In the genomic region with DNA sequence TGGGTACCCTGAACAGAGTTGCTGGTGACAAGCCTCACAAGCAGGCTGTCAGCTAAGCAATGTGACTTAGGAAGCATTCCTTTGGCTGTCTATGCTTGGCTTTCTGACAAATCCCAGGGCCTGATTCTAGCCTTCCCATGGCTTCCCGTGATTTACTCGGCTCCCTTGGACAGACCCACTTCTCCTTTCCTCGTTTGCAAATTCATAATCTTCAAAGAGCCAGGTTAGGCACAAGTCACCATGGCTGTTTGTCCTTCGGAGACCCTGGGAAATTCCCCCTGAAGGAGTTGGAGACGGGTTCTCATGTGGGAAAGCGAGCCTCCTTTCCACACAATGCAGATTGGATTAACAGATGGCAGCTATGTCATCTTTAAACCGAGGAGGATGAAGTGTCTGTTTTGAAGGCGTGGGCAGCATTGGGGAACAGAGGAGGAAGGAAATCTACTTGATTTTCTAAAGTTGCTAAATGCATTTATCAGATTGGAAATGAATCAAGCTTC, we compare ENCODE assay signal across 11 mouse cellular contexts. TPM values are rescaled to one million over a fixed set of nuclear protein-coding genes. Genes with fewer than 3 reads are reported as not detected.
DNase-seq lines count a peak whose midpoint lies in the region; ATAC-seq lines count a peak whose summit lies in the region.
"Had no signal": no experiment of that assay in that cellular context is flagged by ENCODE, and none has a peak within 500 bp of the region (broad histone marks: within the 10 kb centered on the region; RNA-seq: fewer than 3 reads in every experiment).

No protein-coding gene starts in this region.

- intact Hi-C loops in heart, postnatal 10 days (cut with DNase I): no loop called here

- H3K36me3 ChIP-seq in hindbrain, embryonic 11.5 days (ENCODE audit: control insufficient read depth, insufficient read depth, low read length): no peaks in the 10 kb centered on the region
- H3K36me3 ChIP-seq: limb, embryonic 13.5 days had no signal

- H3K4me3 ChIP-seq in hindbrain, embryonic 11.5 days (ENCODE audit: low read depth, low read length): no peak overlapping the region
- H3K4me3 ChIP-seq: limb, embryonic 13.5 days had no signal

- H3K27me3 ChIP-seq in hindbrain, embryonic 11.5 days (ENCODE audit: control insufficient read depth, insufficient read depth, low read length): no peaks in the 10 kb centered on the region
- H3K27me3 ChIP-seq: limb, embryonic 13.5 days had no signal

- WGBS in hindbrain, embryonic 11.5 days: 60% methylated on average over 8 of the region's 8 CpGs

- H3K27ac ChIP-seq in hindbrain, embryonic 11.5 days (ENCODE audit: low read depth, low read length): no peak overlapping the region
- H3K27ac ChIP-seq: limb, embryonic 13.5 days had no signal

- no peaks in the 10 kb centered on the region for H3K4me1 ChIP-seq in hindbrain, embryonic 11.5 days (replicated peaks; ENCODE audit: control insufficient read depth, insufficient read depth, low read length)
- H3K4me1 ChIP-seq: limb, embryonic 13.5 days had no signal

- no peak for ATAC-seq in hindbrain, embryonic 11.5 days (ENCODE audit: low FRiP score)

- no peak overlapping the region for H3K4me2 ChIP-seq in hindbrain, embryonic 11.5 days (replicated peaks; ENCODE audit: low read depth, low read length)
- H3K4me2 ChIP-seq: limb, embryonic 13.5 days had no signal

- H3K9me3 ChIP-seq in hindbrain, embryonic 11.5 days (ENCODE audit: control insufficient read depth, low read length): no peaks in the 10 kb centered on the region
- H3K9me3 ChIP-seq: limb, embryonic 13.5 days had no signal

- DNase-seq in kidney, postnatal 14 days: peak; percentile 42
- DNase-seq in kidney, adult 8-10 months: no peak
- peak; percentile 84 for DNase-seq in brain, adult 2 months (ENCODE audit: low read depth, low spot score)
- DNase-seq in fat pad, adult 2 months (ENCODE audit: extremely low read depth, low read depth, low spot score): peak; percentile 49
- DNase-seq in heart, postnatal 10 days: peak; percentile 69 to 73
- DNase-seq in hindbrain, embryonic 11.5 days (ENCODE audit: low spot score): no peak
- no peak for DNase-seq in cerebellum, postnatal 4 days (ENCODE audit: low spot score in 2 of 2)

- H3K9ac ChIP-seq in hindbrain, embryonic 11.5 days (ENCODE audit: low read depth, low read length): no peak overlapping the region
- H3K9ac ChIP-seq: limb, embryonic 13.5 days had no signal

RNA-seq across cellular contexts. Expression of a gene that starts 8.2 kb away (rescaled TPM):
- total RNA-seq in heart, postnatal 10 days (2021): 100 to 1,000 TPM; 266 to 279 TPM
- 41.3 and 44.3 TPM in 2 replicates for polyA plus RNA-seq in hindbrain, embryonic 11.5 days (2014; fragmentation: Nextera tagmentation; extraction: Ambion mirVana)

RNA-seq across cellular contexts. Expression of a gene that starts 8.3 kb away (rescaled TPM):
- total RNA-seq in heart, postnatal 10 days (2021): 1 to 10 TPM; 3.4 to 6.9 TPM
- polyA plus RNA-seq in hindbrain, embryonic 11.5 days (2014; fragmentation: Nextera tagmentation; extraction: Ambion mirVana): 0.15 and 0.65 TPM in 2 replicates

RNA-seq across cellular contexts. Expression of a gene that starts 31.2 kb away (rescaled TPM):
- total RNA-seq in heart, postnatal 10 days (2021): under 1 TPM; 0.07 to 0.10 TPM
- polyA plus RNA-seq in hindbrain, embryonic 11.5 days (2014; fragmentation: Nextera tagmentation; extraction: Ambion mirVana): 0.05 TPM in 1 of 2 replicates, not detected in the other
- total RNA-seq: heart, postnatal 14 days had no signal
- polyA plus RNA-seq: brain, embryonic 14.5 days; forebrain, embryonic 11.5 days; limb, embryonic 13.5 days had no signal

RNA-seq across cellular contexts. Expression of a gene that starts 52.1 kb away (rescaled TPM):
- 1 to 10 TPM; 7.7 to 9.7 TPM for total RNA-seq in heart, postnatal 10 days (2021)
- polyA plus RNA-seq in hindbrain, embryonic 11.5 days (2014; fragmentation: Nextera tagmentation; extraction: Ambion mirVana): 3.9 and 4.6 TPM in 2 replicates

Comparison
In these comparisons a context has a peak if more than half of its experiments do, and no peak if none do; other contexts are left out.
1. DNase-seq: peak in kidney, postnatal 14 days (single experiment), brain, adult 2 months (single experiment), fat pad, adult 2 months (single experiment) and heart, postnatal 10 days (2 of 2); none in kidney, adult 8-10 months (0 of 2), hindbrain, embryonic 11.5 days (single experiment) and cerebellum, postnatal 4 days (0 of 2).